Mouse (Mus musculus) intestine, postnatal 0 days (tissue): ENCODE data around the gene Faah. TPM values are rescaled to one million over a fixed set of nuclear protein-coding genes. Genes with fewer than 3 reads are reported as not detected.

Experiments
- ATAC-seq: fragments of 200-750 bp; cut with Nextera tagmentation; 2 replicates; pipeline ENCODE4 v1.8.0; 2017; ENCODE audit warnings: mild to moderate bottlenecking, moderate TSS enrichment, moderate library complexity
- H3K27ac ChIP-seq: fragments of 300-500 bp; sonication (generic); 2 replicates; pipeline ENCODE4 v1.5.1; 2014; ENCODE audit warnings: mild to moderate bottlenecking, low read depth, low read length, moderate library complexity
- H3K27me3 ChIP-seq: fragments of 300-500 bp; sonication (generic); replicated peaks from 2 replicates; pipeline ENCODE4 v1.6.1; 2014; ENCODE audit warnings: low read length, mixed read lengths; ENCODE audit not compliant: control insufficient read depth, insufficient read depth
- H3K36me3 ChIP-seq: fragments of 300-500 bp; sonication (generic); 2 replicates; pipeline ENCODE4 v1.6.1; 2014; ENCODE audit warnings: mild to moderate bottlenecking, moderate library complexity; ENCODE audit not compliant: control insufficient read depth, insufficient read depth
- H3K4me1 ChIP-seq: fragments of 300-500 bp; sonication (generic); replicated peaks from 2 replicates; pipeline ENCODE4 v1.6.1; 2014; ENCODE audit warnings: antibody characterized with exemption, low read length, mixed read lengths; ENCODE audit not compliant: control insufficient read depth, insufficient read depth
- H3K4me2 ChIP-seq: fragments of 300-500 bp; sonication (generic); replicated peaks from 2 replicates; pipeline ENCODE4 v1.6.1; 2014; ENCODE audit warnings: low read depth, mild to moderate bottlenecking, moderate library complexity
- H3K4me3 ChIP-seq: fragments of 300-500 bp; sonication (generic); 2 replicates; pipeline ENCODE4 v1.5.1; 2014; ENCODE audit warnings: low read depth, low read length
- H3K9ac ChIP-seq: fragments of 300-500 bp; sonication (generic); 2 replicates; pipeline ENCODE4 v1.6.1; 2014; ENCODE audit warnings: mild to moderate bottlenecking, low read depth, low read length
- H3K9me3 ChIP-seq: fragments of 300-500 bp; sonication (generic); 2 replicates; pipeline ENCODE4 v1.6.1; 2016; ENCODE audit warnings: mixed run types; ENCODE audit not compliant: control insufficient read depth
- CTCF ChIP-seq: sonication (generic); IDR thresholded peaks from 2 replicates; pipeline ENCODE4 v1.5.1; 2016; ENCODE audit warnings: low read depth, mild to moderate bottlenecking, control low read depth, antibody characterized with exemption, moderate library complexity
- WGBS: fragments of 180-500 bp; shearing (Covaris S2); extraction: QIAGEN DNeasy Blood & Tissue Kit; methylation state at CpG from one replicate; pipeline ENCODE4 v1.1.7; 2014; 5-methylcytosine and 5-hydroxymethylcytosine counted together
- polyA plus RNA-seq: library from polyadenylated mRNA; unstranded; fragments of >200 nt; fragmentation: Nextera tagmentation; extraction: Ambion mirVana; gene quantifications from 2 replicates; pipeline ENCODE4 v1.2.1, GENCODE M21; 2015

Gene Faah
- polyA plus RNA-seq, 1 experiment from 2014 or later: 105 TPM

DNA sequence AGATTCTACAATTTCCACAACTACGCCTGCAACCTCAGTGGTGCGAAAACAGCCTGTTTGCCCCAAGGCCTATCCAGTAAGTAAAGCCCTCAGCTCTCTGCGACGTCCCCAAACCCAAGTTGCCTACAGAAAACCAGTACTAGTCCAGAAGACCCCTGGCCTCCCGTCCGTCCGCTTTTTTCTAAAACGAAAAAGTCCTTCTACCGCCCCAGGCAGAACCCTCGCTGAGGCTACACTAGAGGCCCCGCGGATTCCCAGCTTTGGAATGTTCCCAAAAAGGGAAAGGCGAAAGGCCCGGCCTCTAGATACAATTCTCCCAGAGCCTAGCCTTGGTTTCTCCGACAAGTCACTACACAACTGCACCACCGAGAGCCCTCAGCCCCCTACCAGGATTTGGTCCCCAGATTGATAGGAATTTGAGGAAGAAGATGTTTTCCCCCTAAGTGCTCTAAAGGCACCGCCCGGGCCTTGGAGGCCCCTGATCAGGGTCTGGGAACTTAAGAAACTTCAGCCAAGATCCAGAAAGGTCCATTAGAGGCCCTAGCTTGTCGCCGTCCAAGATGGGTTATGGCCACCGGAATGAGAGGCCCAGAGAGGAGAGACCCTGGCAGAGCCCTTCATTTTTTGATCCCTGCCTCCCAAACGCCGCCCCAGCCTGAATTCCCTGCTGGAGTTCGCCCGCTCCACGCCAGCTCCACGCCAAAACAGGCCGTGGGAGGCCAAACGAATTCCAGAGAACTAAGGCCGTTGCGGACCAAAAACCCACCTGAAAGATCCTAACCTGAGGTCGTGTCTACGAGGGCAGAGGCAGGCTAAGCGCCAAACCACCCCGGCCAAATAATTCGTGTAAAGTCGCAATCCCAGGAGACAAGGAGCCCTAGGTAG is 79.2 kb downstream of the Faah start:
- 4% methylated on average over 37 of the region's 37 CpGs for WGBS
- H3K36me3 ChIP-seq: no peaks in the 10 kb centered on the region
- peak overlapping the region; percentile 26; the same call in 1 of the 2 replicates for H3K4me3 ChIP-seq
- no peak for TF ChIP-seq CTCF
- H3K27ac ChIP-seq: no peak overlapping the region
- no peaks in the 10 kb centered on the region for H3K4me1 ChIP-seq
- H3K27me3 ChIP-seq: peaks cover 98% of the 10 kb centered on the region
- ATAC-seq: no peak
- no peak overlapping the region for H3K4me2 ChIP-seq
- H3K9ac ChIP-seq: no peak overlapping the region
- H3K9me3 ChIP-seq: no peaks in the 10 kb centered on the region

DNA sequence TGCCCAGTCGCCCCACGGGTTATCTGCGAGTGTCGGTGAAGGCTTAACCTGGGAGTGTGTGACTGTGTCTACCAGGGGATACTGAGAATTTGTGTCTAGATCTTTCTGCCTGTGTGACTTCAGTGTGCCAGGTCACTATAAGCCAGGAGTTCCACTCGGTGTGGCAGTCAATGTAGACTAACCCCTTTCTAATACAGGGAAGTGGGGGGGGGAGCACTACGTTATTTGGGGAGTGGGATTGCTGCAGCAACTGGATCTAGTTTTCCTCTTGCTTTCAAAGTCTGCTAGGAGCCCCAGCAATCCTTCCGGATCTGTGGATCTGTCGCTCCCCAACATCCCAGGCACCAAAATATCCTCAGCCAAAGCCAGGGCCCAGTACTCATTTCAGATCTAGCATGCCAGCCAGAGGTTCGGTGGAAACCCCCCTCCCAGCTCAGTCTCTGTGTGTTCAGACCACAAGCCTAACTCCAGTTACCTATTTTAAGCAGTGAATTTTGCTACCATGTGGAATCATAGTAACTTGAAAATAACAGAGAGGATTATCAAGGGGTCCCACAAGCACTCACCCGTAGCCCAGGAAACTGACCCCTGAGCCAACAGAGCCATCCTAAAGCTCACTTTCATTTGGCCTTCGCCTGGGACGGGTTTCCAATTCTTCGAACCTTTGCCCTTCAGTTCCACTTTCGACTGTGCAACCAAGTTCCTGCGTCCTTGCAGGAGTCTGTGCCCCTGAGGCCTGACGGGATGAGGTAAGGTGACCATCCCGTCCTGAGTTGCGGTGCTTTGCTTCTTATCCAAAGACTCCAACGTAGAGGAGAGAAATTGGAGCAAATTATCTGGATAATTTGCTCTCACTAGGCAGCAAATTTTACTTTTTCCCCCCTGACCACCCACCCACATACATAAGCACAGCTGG is 80.4 kb downstream of the Faah start:
- no peak overlapping the region for H3K4me2 ChIP-seq
- WGBS: 6% methylated on average over 19 of the region's 19 CpGs
- 0 out of 2 replicates have a peak overlapping the region, but pooled peaks have one; percentile 4 for H3K4me3 ChIP-seq
- H3K27me3 ChIP-seq: peaks cover 98% of the 10 kb centered on the region
- no peak overlapping the region for H3K27ac ChIP-seq
- no peak overlapping the region for H3K9ac ChIP-seq
- H3K36me3 ChIP-seq: no peaks in the 10 kb centered on the region
- no peak for TF ChIP-seq CTCF
- H3K4me1 ChIP-seq: no peaks in the 10 kb centered on the region
- no peak; the same call in 1 of the 2 replicates for ATAC-seq
- H3K9me3 ChIP-seq: no peaks in the 10 kb centered on the region

DNA sequence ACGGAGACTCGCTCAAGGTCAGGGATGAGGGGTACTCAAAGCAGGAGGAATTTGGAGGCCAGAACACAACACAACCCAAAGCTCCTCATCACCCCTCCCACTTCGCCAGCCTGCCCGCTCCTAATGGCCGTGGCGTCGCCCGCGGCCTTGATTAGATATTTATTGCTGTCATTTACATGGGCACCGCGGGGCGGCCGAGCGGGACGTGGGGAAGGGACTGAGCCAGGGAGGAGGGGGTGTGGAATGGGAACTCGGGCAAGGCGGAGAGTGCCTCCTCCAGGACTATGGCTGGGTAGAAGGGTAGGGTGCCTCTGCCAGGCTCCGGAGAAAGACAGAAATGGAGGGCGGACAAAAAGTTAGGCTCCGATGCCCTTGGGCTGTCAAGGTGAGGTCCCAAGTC is 81.1 kb downstream of the Faah start:
- no peak; the same call in 1 of the 2 replicates for ATAC-seq
- no peaks in the 10 kb centered on the region for H3K9me3 ChIP-seq
- peak overlapping the region; percentile 18; the same call in 1 of the 2 replicates for H3K4me2 ChIP-seq
- no peaks in the 10 kb centered on the region for H3K4me1 ChIP-seq
- no peak for TF ChIP-seq CTCF
- H3K4me3 ChIP-seq: peak overlapping the region; percentile 16; the same call in 1 of the 2 replicates
- 1% methylated on average over 20 of the region's 20 CpGs for WGBS
- H3K27ac ChIP-seq: no peak overlapping the region
- H3K36me3 ChIP-seq: no peaks in the 10 kb centered on the region
- peaks cover 98% of the 10 kb centered on the region for H3K27me3 ChIP-seq
- H3K9ac ChIP-seq: no peak overlapping the region

- Histone ChIP-seq H3K27me3 (peaks cover 98% of the 10 kb centered on the region), H3K9me3 (no peaks in the 10 kb centered on the region), H3K36me3 (no peaks in the 10 kb centered on the region), H3K9ac (no peak overlapping the region), H3K4me1 (no peaks in the 10 kb centered on the region), H3K4me3 (no peak overlapping the region; the same call in 1 of the 2 replicates), H3K27ac (no peak overlapping the region), H3K4me2 (peak overlapping the region; percentile 18; the same call in 1 of the 2 replicates)
- no peak for TF ChIP-seq CTCF
- 1% methylated on average over 36 of the region's 36 CpGs for WGBS
- no peak for ATAC-seq
Measured at GRCm38 (mm10) chr4:115935835-115936581, 81.7 kb downstream of the Faah start.

DNA sequence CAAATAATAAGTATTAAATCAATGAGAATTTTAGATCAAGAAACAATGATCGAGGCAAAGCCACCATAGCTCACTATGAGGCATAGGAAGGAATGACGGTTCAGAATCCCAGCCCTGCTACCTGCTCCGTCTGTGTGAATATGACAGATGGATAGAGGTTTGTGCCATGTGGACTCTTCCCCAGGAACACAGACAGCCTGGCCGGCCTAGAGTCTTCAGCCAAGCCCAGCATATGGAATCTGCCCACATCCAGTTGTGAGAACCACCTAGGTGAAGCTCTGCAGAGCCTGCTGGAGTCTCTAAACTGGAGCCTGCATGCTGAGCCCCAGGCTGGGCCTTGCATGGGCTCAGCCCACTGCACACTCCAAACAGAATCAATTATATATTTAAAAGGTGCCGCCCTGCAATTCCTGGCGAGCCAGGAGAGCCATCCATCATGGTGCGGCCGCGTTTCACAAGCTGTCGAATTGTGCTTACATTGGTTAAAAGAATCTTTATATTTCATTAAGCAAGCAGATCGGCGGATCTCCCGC is 86.1 kb downstream of the Faah start:
- ATAC-seq: no peak
- TF ChIP-seq CTCF: no peak
- no peak overlapping the region for H3K27ac ChIP-seq
- H3K9me3 ChIP-seq: no peaks in the 10 kb centered on the region
- H3K4me2 ChIP-seq: no peak overlapping the region
- no peak overlapping the region for H3K9ac ChIP-seq
- 52% methylated on average over 13 of the region's 13 CpGs for WGBS
- H3K36me3 ChIP-seq: no peaks in the 10 kb centered on the region
- H3K27me3 ChIP-seq: peaks cover 88% of the 10 kb centered on the region
- H3K4me3 ChIP-seq: no peak overlapping the region
- H3K4me1 ChIP-seq: no peaks in the 10 kb centered on the region
